Mouse (Mus musculus) C2C12 (cell line): ENCODE measurements around the gene Trp53i11.

Source experiments
- CTCF ChIP-seq: IDR thresholded peaks from one replicate; pipeline ENCODE4 v1.5.1; 2011; ENCODE audit not compliant: control insufficient read depth, insufficient read depth, insufficient read length
- FOSL1 ChIP-seq: IDR thresholded peaks from one replicate; pipeline ENCODE4 v1.8.0; 2011; ENCODE audit warnings: mild to moderate bottlenecking, low read length; ENCODE audit not compliant: poor library complexity, insufficient read depth, severe bottlenecking

- no peak for TF ChIP-seq CTCF
- no peak for TF ChIP-seq FOSL1
These were observed 24.6 kb upstream of the Trp53i11 start for GRCm38 (mm10) chr2:93162791-93163190.
